Mouse (Mus musculus): ENCODE measurements around the gene 4930469K13Rik. TPM values are rescaled to one million over a fixed set of nuclear protein-coding genes. Genes with fewer than 3 reads are reported as not detected.

Gene 4930469K13Rik
- polyA plus RNA-seq, 1 experiment from 2014 or later: not detected

DNA sequence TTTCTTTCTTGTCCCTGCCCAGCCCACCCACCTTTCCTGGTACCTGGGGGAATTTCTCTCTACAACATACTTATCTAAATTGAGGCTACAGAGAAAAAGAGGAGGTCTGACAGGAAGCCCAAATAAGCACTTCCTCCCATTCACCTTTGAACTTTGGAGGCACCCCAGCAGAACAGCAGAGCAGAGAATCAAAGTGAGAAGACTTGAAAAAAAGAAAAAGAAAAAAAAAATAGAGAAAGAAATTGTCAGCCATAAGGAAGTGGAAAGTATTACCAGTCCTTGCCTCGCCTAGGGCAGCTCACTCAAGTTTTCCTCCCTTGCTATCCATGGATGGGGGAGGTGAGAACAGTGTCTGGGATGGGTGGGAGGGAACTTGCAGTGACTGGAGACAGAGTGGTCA, 55.5 kb downstream of the 4930469K13Rik start:
- H3K4me3 ChIP-seq (ENCODE audit: low read depth, low read length): no peak overlapping the region
- no peak overlapping the region for H3K9ac ChIP-seq (ENCODE audit: low read length)
- no peaks in the 10 kb centered on the region for H3K27me3 ChIP-seq (ENCODE audit: control insufficient read depth, insufficient read depth, low read length)
- DNase-seq (ENCODE audit: low spot score) (no peak), ATAC-seq (replicated peaks; ENCODE audit: low FRiP score) (no peak)
- H3K36me3 ChIP-seq (ENCODE audit: control insufficient read depth, insufficient read depth, low read length): no peaks in the 10 kb centered on the region
- WGBS: 74% methylated on average over 1 of the region's 1 CpGs
- H3K9me3 ChIP-seq (ENCODE audit: control insufficient read depth, low read length): no peaks in the 10 kb centered on the region
- no peak overlapping the region for H3K27ac ChIP-seq (ENCODE audit: low read depth, low read length)
- no peak overlapping the region for H3K4me2 ChIP-seq (ENCODE audit: low read depth, low read length, severe bottlenecking)
- no peaks in the 10 kb centered on the region for H3K4me1 ChIP-seq (replicated peaks; ENCODE audit: control insufficient read depth, insufficient read depth, low read length)

DNA sequence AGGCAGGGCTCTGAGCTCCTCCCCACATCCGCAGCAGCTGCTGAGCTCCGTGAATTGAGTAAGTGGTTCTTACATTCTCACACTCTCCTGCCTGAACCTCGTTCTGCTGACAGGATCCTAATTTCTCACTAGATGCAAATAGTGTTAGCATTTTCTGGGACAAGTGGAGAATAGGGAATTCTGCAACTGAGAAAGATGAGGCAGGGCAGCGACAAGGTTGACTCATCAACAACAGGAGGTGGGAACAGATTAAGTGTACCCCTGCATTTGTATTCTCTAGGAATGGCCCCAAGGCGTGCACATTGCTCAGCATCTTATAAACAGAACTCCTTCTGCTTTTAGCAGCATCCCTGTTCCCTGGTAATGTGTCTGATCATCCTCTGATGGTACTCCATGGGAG, 58.3 kb downstream of the 4930469K13Rik start:
- Histone ChIP-seq H3K4me3 (ENCODE audit: low read depth, low read length) (no peak overlapping the region), H3K4me2 (ENCODE audit: low read depth, low read length, severe bottlenecking) (no peak overlapping the region), H3K4me1 (replicated peaks; ENCODE audit: control insufficient read depth, insufficient read depth, low read length) (no peaks in the 10 kb centered on the region), H3K9ac (ENCODE audit: low read length) (no peak overlapping the region), H3K27me3 (ENCODE audit: control insufficient read depth, insufficient read depth, low read length) (no peaks in the 10 kb centered on the region), H3K36me3 (ENCODE audit: control insufficient read depth, insufficient read depth, low read length) (no peaks in the 10 kb centered on the region), H3K27ac (ENCODE audit: low read depth, low read length) (no peak overlapping the region), H3K9me3 (ENCODE audit: control insufficient read depth, low read length) (no peaks in the 10 kb centered on the region)
- ATAC-seq (replicated peaks; ENCODE audit: low FRiP score) (no peak), DNase-seq (ENCODE audit: low spot score) (no peak)
- 85% methylated on average over 5 of the region's 5 CpGs for WGBS

DNA sequence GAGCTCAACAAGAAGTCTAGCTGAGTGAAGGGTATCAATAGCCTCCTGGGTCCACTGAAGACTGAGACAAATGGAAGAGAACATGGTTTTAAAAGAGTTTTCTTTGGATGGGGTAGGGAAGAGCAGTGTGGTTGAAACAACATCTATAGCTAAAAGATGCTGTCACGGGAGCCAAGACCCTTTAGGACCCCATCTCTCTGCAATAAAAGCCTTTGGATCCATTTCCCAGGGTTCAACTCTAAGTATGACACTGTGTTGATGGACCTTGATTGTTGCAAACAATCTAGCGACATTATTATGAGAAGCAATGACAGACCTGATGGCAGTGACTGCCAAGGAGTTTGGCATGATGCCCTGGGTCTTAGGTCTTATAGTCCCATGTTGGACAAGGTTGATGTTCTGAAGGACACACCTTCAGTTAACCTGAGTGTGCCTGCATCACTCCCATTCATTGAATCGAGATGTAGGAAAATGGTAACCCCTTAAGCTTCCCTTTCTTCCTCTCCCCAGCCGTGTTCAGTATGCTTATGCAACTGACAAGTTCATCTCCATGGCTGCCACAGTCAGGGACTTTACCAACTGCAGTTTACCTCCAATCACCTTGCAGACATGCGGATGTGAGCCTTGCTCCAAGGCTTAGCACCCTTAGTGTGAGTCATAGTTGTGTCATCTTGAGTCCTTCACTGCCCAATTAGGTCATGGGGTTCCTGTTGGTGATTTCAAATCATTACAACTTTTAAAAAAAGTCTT, 62.3 kb downstream of the 4930469K13Rik start:
- no peak overlapping the region for H3K9ac ChIP-seq (ENCODE audit: low read length)
- no peak overlapping the region for H3K4me3 ChIP-seq (ENCODE audit: low read depth, low read length)
- DNase-seq (ENCODE audit: low spot score) (no peak), ATAC-seq (replicated peaks; ENCODE audit: low FRiP score) (no peak)
- no peaks in the 10 kb centered on the region for H3K4me1 ChIP-seq (replicated peaks; ENCODE audit: control insufficient read depth, insufficient read depth, low read length)
- H3K4me2 ChIP-seq (ENCODE audit: low read depth, low read length, severe bottlenecking): no peak overlapping the region
- H3K27me3 ChIP-seq (ENCODE audit: control insufficient read depth, insufficient read depth, low read length): no peaks in the 10 kb centered on the region
- H3K36me3 ChIP-seq (ENCODE audit: control insufficient read depth, insufficient read depth, low read length): no peaks in the 10 kb centered on the region
- WGBS: 84% methylated on average over 5 of the region's 5 CpGs
- H3K9me3 ChIP-seq (ENCODE audit: control insufficient read depth, low read length): no peaks in the 10 kb centered on the region
- no peak overlapping the region for H3K27ac ChIP-seq (ENCODE audit: low read depth, low read length)

DNA sequence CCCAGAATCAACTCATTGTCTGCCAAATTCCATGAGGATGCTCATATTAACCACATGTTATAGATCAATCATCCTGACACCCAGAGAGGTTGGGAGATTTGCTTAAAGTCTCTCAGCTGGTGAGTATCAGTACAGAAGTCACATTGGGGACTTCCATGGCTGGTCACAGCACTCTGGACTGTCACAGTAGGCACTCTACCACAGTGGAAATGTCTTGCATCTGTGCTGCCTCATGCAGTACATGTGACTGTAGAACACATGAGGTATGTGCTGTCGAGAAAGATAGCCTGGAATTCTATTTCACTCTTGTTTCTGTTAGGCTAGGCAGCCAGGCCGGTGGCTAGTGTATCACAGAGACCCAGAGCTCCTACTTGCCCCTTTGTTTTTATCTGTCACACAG, 63.6 kb downstream of the 4930469K13Rik start:
- 69% methylated on average over 2 of the region's 2 CpGs for WGBS

DNA sequence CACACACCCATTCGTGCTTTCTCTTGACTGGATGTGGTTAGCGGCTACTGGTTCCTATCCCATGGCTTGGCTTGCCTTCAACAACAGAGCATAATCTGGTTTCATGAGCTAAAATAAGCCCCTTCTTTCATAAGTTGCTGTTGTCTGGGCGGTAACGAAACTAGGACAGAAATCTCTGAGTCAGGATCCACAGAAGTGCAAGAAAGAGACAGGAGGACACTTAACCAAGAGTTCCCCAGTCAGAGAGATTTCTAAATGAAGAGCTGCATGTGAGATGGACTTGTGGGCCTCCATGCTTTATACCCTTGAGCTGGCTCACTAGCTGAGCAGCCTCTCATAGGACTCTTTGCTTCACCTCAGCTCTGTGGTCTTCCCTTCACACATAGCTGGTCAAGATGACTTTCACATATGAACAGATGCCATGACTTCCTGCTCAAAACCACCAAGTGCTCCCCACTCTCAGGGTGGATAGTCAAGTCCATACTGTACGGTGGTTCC, 64.3 kb downstream of the 4930469K13Rik start:
- WGBS: 90% methylated on average over 5 of the region's 5 CpGs
- DNase-seq (ENCODE audit: low spot score) (no peak), ATAC-seq (replicated peaks; ENCODE audit: low FRiP score) (no peak)
- Histone ChIP-seq H3K36me3 (ENCODE audit: control insufficient read depth, insufficient read depth, low read length) (no peaks in the 10 kb centered on the region), H3K27me3 (ENCODE audit: control insufficient read depth, insufficient read depth, low read length) (no peaks in the 10 kb centered on the region), H3K4me2 (ENCODE audit: low read depth, low read length, severe bottlenecking) (no peak overlapping the region), H3K9me3 (ENCODE audit: control insufficient read depth, low read length) (no peaks in the 10 kb centered on the region), H3K4me3 (ENCODE audit: low read depth, low read length) (no peak overlapping the region), H3K4me1 (replicated peaks; ENCODE audit: control insufficient read depth, insufficient read depth, low read length) (no peaks in the 10 kb centered on the region), H3K27ac (ENCODE audit: low read depth, low read length) (no peak overlapping the region), H3K9ac (ENCODE audit: low read length) (no peak overlapping the region)

More for the DNA sequence above, 63.6 kb downstream of the 4930469K13Rik start:
- Histone ChIP-seq H3K27ac (ENCODE audit: low read depth, low read length) (no peak overlapping the region), H3K4me1 (replicated peaks; ENCODE audit: control insufficient read depth, insufficient read depth, low read length) (no peaks in the 10 kb centered on the region), H3K27me3 (ENCODE audit: control insufficient read depth, insufficient read depth, low read length) (no peaks in the 10 kb centered on the region), H3K4me3 (ENCODE audit: low read depth, low read length) (no peak overlapping the region), H3K9ac (ENCODE audit: low read length) (no peak overlapping the region), H3K36me3 (ENCODE audit: control insufficient read depth, insufficient read depth, low read length) (no peaks in the 10 kb centered on the region), H3K4me2 (ENCODE audit: low read depth, low read length, severe bottlenecking) (no peak overlapping the region), H3K9me3 (ENCODE audit: control insufficient read depth, low read length) (no peaks in the 10 kb centered on the region)
- ATAC-seq (replicated peaks; ENCODE audit: low FRiP score) (no peak), DNase-seq (ENCODE audit: low spot score) (no peak)

DNA sequence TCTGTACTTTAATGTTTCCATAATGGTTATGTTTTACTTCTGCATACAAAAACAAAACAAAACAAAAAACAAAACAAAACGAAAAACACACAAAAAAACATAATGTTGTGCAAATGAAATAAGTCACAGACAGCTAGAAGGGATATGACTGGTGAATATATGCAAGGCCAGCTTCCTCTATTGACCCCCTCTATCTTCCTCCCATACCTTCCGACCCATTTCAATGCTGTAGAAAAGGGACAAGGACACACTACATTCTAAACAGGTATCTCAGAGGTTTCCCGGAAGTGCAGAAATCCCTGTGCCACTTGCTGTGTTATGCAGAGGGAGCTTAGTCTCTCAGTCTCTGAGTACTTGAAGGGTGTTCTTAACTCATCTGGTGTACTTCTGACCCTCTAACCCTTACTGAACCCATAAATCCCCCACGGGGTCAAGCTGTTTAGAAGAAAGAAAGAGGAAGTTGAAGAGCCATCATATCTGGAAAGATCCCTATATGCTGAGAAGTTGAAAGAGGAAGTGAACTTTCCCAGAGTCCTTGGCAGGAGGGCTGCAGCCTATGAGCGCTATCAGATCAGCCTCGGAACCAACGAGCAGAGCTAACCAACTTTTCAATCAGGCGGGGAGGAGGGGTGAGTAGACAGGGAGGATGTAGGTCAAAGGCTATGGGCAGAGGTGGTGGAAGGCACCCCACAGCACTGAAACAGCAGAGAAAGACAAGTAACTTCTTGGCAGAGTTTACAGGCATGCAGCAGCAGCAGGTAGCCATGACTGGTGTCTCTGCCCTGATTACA, 67.1 kb downstream of the 4930469K13Rik start:
- H3K4me1 ChIP-seq (replicated peaks; ENCODE audit: control insufficient read depth, insufficient read depth, low read length): no peaks in the 10 kb centered on the region
- no peak overlapping the region for H3K27ac ChIP-seq (ENCODE audit: low read depth, low read length)
- no peak overlapping the region for H3K4me3 ChIP-seq (ENCODE audit: low read depth, low read length)
- DNase-seq (ENCODE audit: low spot score) (no peak), ATAC-seq (replicated peaks; ENCODE audit: low FRiP score) (no peak)
- no peaks in the 10 kb centered on the region for H3K27me3 ChIP-seq (ENCODE audit: control insufficient read depth, insufficient read depth, low read length)
- no peaks in the 10 kb centered on the region for H3K36me3 ChIP-seq (ENCODE audit: control insufficient read depth, insufficient read depth, low read length)
- no peak overlapping the region for H3K4me2 ChIP-seq (ENCODE audit: low read depth, low read length, severe bottlenecking)
- WGBS: 72% methylated on average over 8 of the region's 8 CpGs
- no peak overlapping the region for H3K9ac ChIP-seq (ENCODE audit: low read length)
- no peaks in the 10 kb centered on the region for H3K9me3 ChIP-seq (ENCODE audit: control insufficient read depth, low read length)

DNA sequence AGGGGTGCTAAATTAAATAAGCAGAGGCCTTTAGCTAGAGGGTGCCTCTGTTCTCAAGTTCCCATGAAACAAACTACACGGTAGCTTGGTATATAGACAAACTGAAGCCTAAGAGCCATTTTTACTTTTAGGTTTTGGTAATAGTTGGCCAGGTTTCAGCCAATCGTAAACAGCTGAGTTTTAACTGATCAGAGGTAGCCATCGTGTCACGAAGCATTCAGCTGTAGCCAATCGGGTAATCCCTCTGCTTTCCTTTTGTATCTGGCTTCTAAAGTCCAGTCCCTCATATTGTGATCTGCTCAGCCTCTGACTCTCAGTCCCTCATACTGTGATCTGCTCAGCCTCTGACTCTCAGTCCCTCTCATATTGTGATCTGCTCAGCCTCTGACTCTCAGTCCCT, 68.7 kb downstream of the 4930469K13Rik start:
- Histone ChIP-seq H3K4me1 (replicated peaks; ENCODE audit: control insufficient read depth, insufficient read depth, low read length) (no peaks in the 10 kb centered on the region), H3K9me3 (ENCODE audit: control insufficient read depth, low read length) (no peaks in the 10 kb centered on the region), H3K27me3 (ENCODE audit: control insufficient read depth, insufficient read depth, low read length) (no peaks in the 10 kb centered on the region), H3K27ac (ENCODE audit: low read depth, low read length) (no peak overlapping the region), H3K4me3 (ENCODE audit: low read depth, low read length) (no peak overlapping the region), H3K9ac (ENCODE audit: low read length) (no peak overlapping the region), H3K4me2 (ENCODE audit: low read depth, low read length, severe bottlenecking) (no peak overlapping the region), H3K36me3 (ENCODE audit: control insufficient read depth, insufficient read depth, low read length) (no peaks in the 10 kb centered on the region)
- WGBS: 41% methylated on average over 5 of the region's 5 CpGs
- no peak for DNase-seq (ENCODE audit: low spot score)
- no peak for ATAC-seq (replicated peaks; ENCODE audit: low FRiP score)

DNA sequence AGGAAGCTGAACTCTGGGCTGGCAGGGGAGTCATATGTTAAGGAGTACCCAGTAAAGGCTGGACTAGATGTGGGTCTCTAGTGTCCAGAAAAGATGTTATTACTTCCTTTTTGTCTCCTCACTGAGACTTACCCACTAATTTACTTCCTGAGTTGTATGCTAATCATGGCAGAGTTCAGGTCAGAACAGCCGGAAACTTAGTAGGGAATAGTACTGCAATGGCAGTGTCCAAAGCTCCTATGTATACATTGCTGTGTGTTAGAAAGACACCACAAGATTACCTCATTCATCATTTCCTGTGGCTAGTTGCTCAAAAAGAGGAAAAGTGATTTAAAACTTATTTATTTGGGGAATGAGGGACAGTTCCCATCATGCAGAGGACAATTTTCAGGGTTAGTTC, 73.3 kb downstream of the 4930469K13Rik start:
- WGBS: 93% methylated on average over 1 of the region's 1 CpGs
- no peaks in the 10 kb centered on the region for H3K36me3 ChIP-seq (ENCODE audit: control insufficient read depth, insufficient read depth, low read length)
- no peak for DNase-seq (ENCODE audit: low spot score)
- no peaks in the 10 kb centered on the region for H3K4me1 ChIP-seq (replicated peaks; ENCODE audit: control insufficient read depth, insufficient read depth, low read length)
- H3K27ac ChIP-seq (ENCODE audit: low read depth, low read length): no peak overlapping the region
- no peak overlapping the region for H3K9ac ChIP-seq (ENCODE audit: low read length)
- H3K4me3 ChIP-seq (ENCODE audit: low read depth, low read length): no peak overlapping the region
- H3K9me3 ChIP-seq (ENCODE audit: control insufficient read depth, low read length): no peaks in the 10 kb centered on the region
- no peak overlapping the region for H3K4me2 ChIP-seq (ENCODE audit: low read depth, low read length, severe bottlenecking)
- H3K27me3 ChIP-seq (ENCODE audit: control insufficient read depth, insufficient read depth, low read length): no peaks in the 10 kb centered on the region
- no peak for ATAC-seq (replicated peaks; ENCODE audit: low FRiP score)
